Mouse (Mus musculus) hindbrain, embryonic 16.5 days (tissue): Measurements from ENCODE around the gene Commd4. TPM values are rescaled to one million over a fixed set of nuclear protein-coding genes. Genes with fewer than 3 reads are reported as not detected.
"Not testable (repeated sequence)": the region's sequence is repeated elsewhere in the genome, so short reads cannot be mapped to it uniquely, and the experiment has no call there.

Experiments
- ATAC-seq: fragments of 200-750 bp; cut with Nextera tagmentation; 2 replicates; pipeline ENCODE4 v1.8.0; 2017; ENCODE audit warnings: moderate TSS enrichment, moderate library complexity
- H3K27ac ChIP-seq: fragments of 300-500 bp; sonication (generic); 2 replicates; pipeline ENCODE4 v1.5.1; 2014; ENCODE audit warnings: low read depth, mild to moderate bottlenecking, control low read depth, low read length, moderate library complexity
- H3K27me3 ChIP-seq: fragments of 300-500 bp; sonication (generic); replicated peaks from 2 replicates; pipeline ENCODE4 v1.6.1; 2014; ENCODE audit warnings: low read length; ENCODE audit not compliant: control insufficient read depth, insufficient read depth
- H3K36me3 ChIP-seq: fragments of 300-500 bp; sonication (generic); 2 replicates; pipeline ENCODE4 v1.6.1; 2014; ENCODE audit warnings: mild to moderate bottlenecking, low read length, moderate library complexity, mixed read lengths; ENCODE audit not compliant: control insufficient read depth, insufficient read depth
- H3K4me1 ChIP-seq: fragments of 300-500 bp; sonication (generic); 2 replicates; pipeline ENCODE4 v1.6.1; 2014; ENCODE audit warnings: low read depth, low read length; ENCODE audit not compliant: control insufficient read depth, insufficient read depth
- H3K4me2 ChIP-seq: fragments of 300-500 bp; sonication (generic); 2 replicates; pipeline ENCODE4 v1.6.1; 2014; ENCODE audit warnings: mild to moderate bottlenecking, low read length, control low read depth, moderate library complexity
- H3K4me3 ChIP-seq: fragments of 300-500 bp; sonication (generic); 2 replicates; pipeline ENCODE4 v1.5.1; 2014; ENCODE audit warnings: mild to moderate bottlenecking, low read length, control low read depth, moderate library complexity
- H3K9ac ChIP-seq: fragments of 300-500 bp; sonication (generic); 2 replicates; pipeline ENCODE4 v1.6.1; 2014; ENCODE audit warnings: low read depth, mild to moderate bottlenecking, control low read depth, low read length, moderate library complexity
- H3K9me3 ChIP-seq: fragments of 300-500 bp; sonication (generic); 2 replicates; pipeline ENCODE4 v1.6.1; 2014; ENCODE audit warnings: mild to moderate bottlenecking, low read length, moderate library complexity; ENCODE audit not compliant: control insufficient read depth
- WGBS: fragments of 180-500 bp; shearing (Covaris S2); extraction: QIAGEN DNeasy Blood & Tissue Kit; methylation state at CpG from one replicate; pipeline ENCODE4 v1.1.7; 2014; 5-methylcytosine and 5-hydroxymethylcytosine counted together
- polyA plus RNA-seq: library from polyadenylated mRNA; unstranded; fragments of >200 nt; fragmentation: Nextera tagmentation; extraction: Ambion mirVana; gene quantifications from 2 replicates; pipeline ENCODE4 v1.2.1, GENCODE M21; 2015

Gene Commd4
- polyA plus RNA-seq, result 166 and 185 TPM in 2 replicates

DNA sequence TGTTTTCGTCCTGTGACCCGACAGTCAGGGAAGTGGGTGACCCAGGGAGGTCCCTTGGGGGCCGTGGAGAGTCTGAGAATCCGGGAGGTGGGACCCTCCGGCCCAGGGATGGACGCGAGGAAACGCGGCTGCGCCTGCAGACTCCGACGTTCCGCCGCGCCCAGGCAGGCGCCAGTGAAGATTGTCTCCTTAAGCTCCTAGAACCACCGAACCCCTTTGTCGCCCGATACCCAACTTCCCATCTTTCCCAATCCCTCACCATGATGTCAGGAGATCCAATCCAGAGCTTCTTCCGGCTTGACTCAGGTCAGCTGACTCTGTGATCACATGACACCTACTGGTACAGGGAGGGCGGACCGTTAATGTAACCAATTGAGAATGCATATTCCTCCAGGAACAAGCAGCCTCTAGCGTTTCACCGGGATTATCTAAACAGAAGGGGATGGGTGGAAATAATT, at the start of gene Commd4:
Gene Commd4, minus strand, starts transcription at position 319 of the 458 bp plus-strand sequence.
- under 1% methylated on average over 24 of the region's 24 CpGs for WGBS
- peak within 1 kb of the TSS; percentile 77 for H3K27ac ChIP-seq

DNA sequence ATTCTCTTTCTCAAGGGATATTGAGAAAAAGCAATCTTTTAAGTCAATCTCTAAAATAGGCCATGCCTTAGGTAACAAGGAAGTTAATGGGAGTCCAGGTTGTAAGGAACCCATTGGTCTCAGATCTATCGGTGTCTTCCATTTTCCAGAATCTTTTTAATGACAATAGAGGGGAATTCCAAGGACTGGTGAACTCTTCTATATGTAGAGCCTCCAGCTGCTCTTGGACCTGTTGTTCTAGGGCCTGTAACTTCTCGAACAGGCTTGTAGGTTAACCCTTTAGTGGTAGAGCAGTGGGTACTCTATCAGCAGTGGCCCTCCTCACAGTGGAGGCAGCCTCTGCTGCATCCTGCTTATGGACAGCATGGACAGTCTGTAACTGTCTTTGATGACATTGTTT, 48.8 kb upstream of the Commd4 start:
- H3K9me3 ChIP-seq, result no peaks in the 10 kb centered on the region
- H3K4me1 ChIP-seq, result no peaks in the 10 kb centered on the region
- WGBS, result 61% methylated on average over 2 of the region's 2 CpGs
- no peak overlapping the region for H3K9ac ChIP-seq
- no peak overlapping the region for H3K4me3 ChIP-seq
- no peak overlapping the region for H3K4me2 ChIP-seq
- ATAC-seq, result no peak
- no peaks in the 10 kb centered on the region for H3K36me3 ChIP-seq
- no peaks in the 10 kb centered on the region for H3K27me3 ChIP-seq
- H3K27ac ChIP-seq, result no peak overlapping the region

More for the DNA sequence above, at the start of gene Commd4:
- H3K36me3 ChIP-seq, result peaks cover 11% of the 10 kb centered on the region
- H3K4me3 ChIP-seq, result peak within 1 kb of the TSS; percentile 87
- H3K9me3 ChIP-seq, result no peaks in the 10 kb centered on the region
- H3K4me2 ChIP-seq, result peak within 1 kb of the TSS; percentile 87
- H3K27me3 ChIP-seq, result no peaks in the 10 kb centered on the region
- ATAC-seq, result peak; percentile 92
- H3K4me1 ChIP-seq, result peaks cover 22% of the 10 kb centered on the region
- peak within 1 kb of the TSS; percentile 81 for H3K9ac ChIP-seq

- H3K36me3 ChIP-seq, H3K4me2 ChIP-seq, H3K27me3 ChIP-seq, H3K4me3 ChIP-seq, H3K4me1 ChIP-seq, H3K9ac ChIP-seq, H3K27ac ChIP-seq, ATAC-seq, H3K9me3 ChIP-seq: not testable (repeated sequence)
- WGBS, result 93% methylated on average over 13 of the region's 13 CpGs
These were observed 45.4 kb upstream of the Commd4 start for GRCm38 (mm10) chr9:57203571-57203970.

DNA sequence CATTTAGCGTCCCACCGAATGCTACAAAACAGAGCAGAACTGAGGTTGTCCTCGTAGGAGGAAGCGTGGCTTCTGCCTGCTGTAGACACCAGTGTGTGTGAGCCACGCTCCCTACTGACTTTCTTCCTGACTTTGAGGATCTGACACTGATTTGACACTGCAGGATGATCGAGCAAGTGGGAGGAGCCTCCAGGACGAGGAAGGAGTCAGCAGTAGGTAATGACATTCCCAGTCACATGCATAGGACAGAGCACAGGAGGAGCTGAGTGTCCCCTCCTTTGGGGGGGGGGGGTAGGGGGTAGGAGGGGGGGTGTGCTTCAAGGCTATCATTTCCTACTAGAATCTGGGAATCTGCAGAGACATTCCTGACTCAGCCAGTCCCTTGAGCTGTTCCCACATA, 44.9 kb upstream of the Commd4 start:
- Histone ChIP-seq H3K36me3 (no peaks in the 10 kb centered on the region), H3K27ac (no peak overlapping the region), H3K4me1 (no peaks in the 10 kb centered on the region), H3K9me3 (no peaks in the 10 kb centered on the region), H3K9ac (no peak overlapping the region), H3K4me3 (no peak overlapping the region), H3K4me2 (no peak overlapping the region), H3K27me3 (no peaks in the 10 kb centered on the region)
- 75% methylated on average over 7 of the region's 7 CpGs for WGBS
- no peak for ATAC-seq

GRCm38 (mm10) chr9:57197414-57197813, 39.3 kb upstream of the Commd4 start:
- H3K4me1 ChIP-seq, result no peaks in the 10 kb centered on the region
- H3K9ac ChIP-seq, result no peak overlapping the region
- no peaks in the 10 kb centered on the region for H3K9me3 ChIP-seq
- WGBS, result 79% methylated on average over 8 of the region's 8 CpGs
- no peak for ATAC-seq
- no peak overlapping the region for H3K4me2 ChIP-seq
- no peak overlapping the region for H3K27ac ChIP-seq
- no peak overlapping the region for H3K4me3 ChIP-seq
- no peaks in the 10 kb centered on the region for H3K27me3 ChIP-seq
- H3K36me3 ChIP-seq, result no peaks in the 10 kb centered on the region

DNA sequence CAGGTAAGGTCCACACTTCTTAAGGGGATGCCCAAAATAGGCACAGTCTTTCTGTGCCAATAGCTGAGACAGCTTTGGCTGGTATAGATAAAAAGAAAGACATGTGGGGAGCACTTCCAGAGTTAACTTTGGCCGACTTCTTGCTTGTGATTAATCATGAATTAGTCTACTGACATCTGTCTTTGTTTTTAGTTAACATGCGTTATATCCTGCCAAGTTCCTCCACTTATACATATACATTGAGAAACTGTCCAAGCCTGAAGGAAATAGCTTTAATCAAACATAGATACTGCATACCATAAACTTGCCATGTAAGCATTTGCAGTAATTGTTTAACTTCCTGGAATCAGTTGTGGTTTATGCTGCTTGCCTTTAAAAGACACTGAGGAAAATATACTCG, 38.6 kb upstream of the Commd4 start:
- ATAC-seq, result no peak
- Histone ChIP-seq H3K27ac (no peak overlapping the region), H3K9ac (no peak overlapping the region), H3K4me1 (no peaks in the 10 kb centered on the region), H3K36me3 (no peaks in the 10 kb centered on the region), H3K4me3 (no peak overlapping the region), H3K4me2 (no peak overlapping the region), H3K9me3 (no peaks in the 10 kb centered on the region), H3K27me3 (no peaks in the 10 kb centered on the region)
- 60% methylated on average over 3 of the region's 3 CpGs for WGBS

- no peak overlapping the region for H3K4me3 ChIP-seq
- no peaks in the 10 kb centered on the region for H3K27me3 ChIP-seq
- no peaks in the 10 kb centered on the region for H3K36me3 ChIP-seq
- no peak overlapping the region for H3K9ac ChIP-seq
- H3K4me2 ChIP-seq, result no peak overlapping the region
- ATAC-seq, result no peak
- H3K9me3 ChIP-seq, result no peaks in the 10 kb centered on the region
- no peaks in the 10 kb centered on the region for H3K4me1 ChIP-seq
- 87% methylated on average over 5 of the region's 5 CpGs for WGBS
- H3K27ac ChIP-seq, result no peak overlapping the region
These were observed 10.3 kb upstream of the Commd4 start for GRCm38 (mm10) chr9:57168411-57168810.

GRCm38 (mm10) chr9:57166173-57166572, 8.0 kb upstream of the Commd4 start:
- H3K27me3 ChIP-seq, result no peaks in the 10 kb centered on the region
- H3K4me3 ChIP-seq, result no peak overlapping the region
- WGBS, result 74% methylated on average over 2 of the region's 2 CpGs
- no peak overlapping the region for H3K9ac ChIP-seq
- H3K4me2 ChIP-seq, result no peak overlapping the region
- H3K27ac ChIP-seq, result no peak overlapping the region
- H3K4me1 ChIP-seq, result no peaks in the 10 kb centered on the region
- H3K36me3 ChIP-seq, result no peaks in the 10 kb centered on the region
- ATAC-seq, result no peak
- no peaks in the 10 kb centered on the region for H3K9me3 ChIP-seq

DNA sequence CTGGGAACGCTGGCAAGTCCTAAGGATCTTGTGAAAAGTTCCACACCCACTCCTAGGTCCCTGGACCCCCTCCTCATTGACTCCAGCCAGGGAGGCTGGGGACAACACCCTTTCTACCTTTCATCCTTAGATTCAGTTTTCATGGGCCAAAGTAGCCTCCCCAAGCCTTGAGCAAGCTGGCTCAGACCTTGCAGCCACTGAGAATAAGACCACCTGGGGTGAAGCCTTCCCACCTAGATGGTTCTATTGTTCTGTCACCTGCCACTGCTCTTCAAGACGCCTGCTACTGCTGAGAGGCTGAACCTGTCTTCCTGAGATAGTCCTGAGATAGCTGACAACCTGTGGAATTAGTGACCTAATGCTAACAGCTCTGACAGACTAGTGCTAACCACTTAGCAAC, 5.0 kb upstream of the Commd4 start:
- Histone ChIP-seq H3K4me3 (no peak overlapping the region), H3K36me3 (no peaks in the 10 kb centered on the region), H3K27ac (no peak overlapping the region), H3K4me1 (peaks cover 4% of the 10 kb centered on the region; the same call in 1 of the 2 replicates), H3K9ac (no peak overlapping the region), H3K4me2 (no peak overlapping the region), H3K9me3 (no peaks in the 10 kb centered on the region), H3K27me3 (no peaks in the 10 kb centered on the region)
- no peak for ATAC-seq
- WGBS, result 43% methylated on average over 2 of the region's 2 CpGs

GRCm38 (mm10) chr9:57162496-57162895, 4.4 kb upstream of the Commd4 start:
- WGBS, result 18% methylated on average over 3 of the region's 3 CpGs
- peaks cover 7% of the 10 kb centered on the region for H3K4me1 ChIP-seq
- H3K27me3 ChIP-seq, result no peaks in the 10 kb centered on the region
- H3K36me3 ChIP-seq, result no peaks in the 10 kb centered on the region
- ATAC-seq, result no peak
- no peak overlapping the region for H3K9ac ChIP-seq
- no peak overlapping the region for H3K4me2 ChIP-seq
- no peaks in the 10 kb centered on the region for H3K9me3 ChIP-seq
- no peak overlapping the region for H3K4me3 ChIP-seq
- H3K27ac ChIP-seq, result no peak overlapping the region
